Mouse (Mus musculus): ENCODE measurements around the gene Baiap3. TPM values are rescaled to one million over a fixed set of nuclear protein-coding genes. Genes with fewer than 3 reads are reported as not detected.
"Not testable (repeated sequence)": the region's sequence is repeated elsewhere in the genome, so short reads cannot be mapped to it uniquely, and the experiment has no call there.

The Baiap3 gene
- total RNA-seq, 2 experiments from 2014 or later = 13.7 to 14.6 TPM

DNA sequence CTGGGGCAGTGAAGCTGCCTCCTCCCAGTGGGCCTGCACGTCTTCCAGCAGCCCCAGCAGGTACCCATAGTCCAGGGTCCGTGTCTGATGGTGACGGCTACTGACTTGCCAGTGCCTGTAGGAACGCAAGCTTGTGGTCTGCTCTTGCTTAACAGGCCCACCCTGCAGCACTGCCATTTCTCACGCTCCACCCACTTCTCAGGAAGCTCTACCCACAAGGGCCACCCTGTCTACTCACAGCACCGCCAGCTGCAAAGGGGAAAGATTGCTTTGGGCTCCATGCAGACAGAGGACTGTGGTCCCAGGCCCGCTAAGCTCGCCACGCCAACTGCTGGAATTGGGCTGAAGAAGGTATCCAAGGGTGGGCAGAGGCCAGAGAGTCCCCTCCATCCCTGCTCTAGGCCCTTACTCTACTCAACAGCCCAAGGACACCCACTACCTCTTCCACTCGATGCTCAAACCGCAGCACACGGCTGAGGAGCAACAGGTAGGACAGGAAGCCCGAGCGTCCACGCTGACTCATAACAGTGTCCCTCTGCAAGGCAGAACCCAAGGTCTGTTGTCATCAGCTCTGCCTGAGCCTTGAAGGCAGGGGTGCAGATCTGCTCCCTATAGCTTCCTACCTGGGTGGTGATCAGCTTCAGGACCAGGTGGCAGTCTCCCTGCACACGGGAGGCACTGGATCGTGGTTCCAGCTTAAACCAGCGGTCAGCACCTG lies 8.0 kb downstream of the Baiap3 start:
- no peak for DNase-seq (ENCODE audit: low spot score in 2 of 2)

- no peak for DNase-seq (ENCODE audit: low spot score in 2 of 2)
Observed at GRCm38 (mm10) chr17:25244239-25244638, 11.9 kb downstream of the Baiap3 start.

- DNase-seq (ENCODE audit: low spot score in 2 of 2) = no peak
Observed at GRCm38 (mm10) chr17:25243131-25243780, 12.9 kb downstream of the Baiap3 start.

GRCm38 (mm10) chr17:25239695-25240636 lies 16.2 kb downstream of the Baiap3 start, which contains the start of the genes Gnptg and Tsr3:
Gnptg (minus strand) TSS chr17:25240124.
Tsr3 (plus strand) TSS chr17:25240170.
- DNase-seq (ENCODE audit: low spot score in 2 of 2) = peak; percentile 78 to 85

- DNase-seq (ENCODE audit: low spot score in 2 of 2) = no peak
Observed at GRCm38 (mm10) chr17:25235635-25236034, 20.5 kb downstream of the Baiap3 start.

- not testable (repeated sequence) for DNase-seq (ENCODE audit: low spot score in 2 of 2)
Observed at GRCm38 (mm10) chr17:25231621-25232020, 24.5 kb downstream of the Baiap3 start.

- no peak for DNase-seq (ENCODE audit: low spot score in 2 of 2)
Observed at GRCm38 (mm10) chr17:25230700-25231099, 25.5 kb downstream of the Baiap3 start.

DNA sequence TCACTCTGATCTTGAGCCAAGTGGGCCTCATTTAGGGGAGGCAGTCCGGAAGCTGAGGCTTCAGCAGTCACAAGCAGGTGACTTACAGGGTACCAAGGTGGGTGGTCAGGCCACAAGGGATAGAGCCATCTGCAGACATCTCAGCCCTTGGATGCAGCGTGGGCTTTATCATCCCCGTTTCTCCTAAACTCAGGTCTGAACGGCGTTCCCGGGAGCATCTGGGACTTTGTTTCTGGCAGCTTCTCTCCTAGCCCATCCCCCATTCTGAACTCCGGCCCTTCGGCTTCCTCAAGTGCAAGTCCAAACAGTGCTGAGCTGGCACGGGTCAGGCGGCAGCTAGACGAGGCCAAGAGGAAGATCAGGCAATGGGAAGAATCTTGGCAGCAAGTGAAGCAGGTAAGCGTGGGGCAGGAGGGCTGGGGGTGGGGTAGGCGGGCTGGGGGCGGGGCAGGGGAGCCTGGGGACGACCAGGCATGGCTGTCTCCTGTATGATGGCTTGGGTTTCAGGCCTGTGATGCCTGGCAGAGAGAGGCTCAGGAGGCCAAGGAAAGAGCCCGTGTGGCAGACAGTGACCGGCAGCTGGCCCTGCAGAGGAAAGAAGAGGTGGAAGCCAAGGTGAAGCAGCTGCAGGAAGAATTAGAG lies 26.0 kb downstream of the Baiap3 start:
- not testable (repeated sequence) for DNase-seq (ENCODE audit: low spot score in 2 of 2)

DNA sequence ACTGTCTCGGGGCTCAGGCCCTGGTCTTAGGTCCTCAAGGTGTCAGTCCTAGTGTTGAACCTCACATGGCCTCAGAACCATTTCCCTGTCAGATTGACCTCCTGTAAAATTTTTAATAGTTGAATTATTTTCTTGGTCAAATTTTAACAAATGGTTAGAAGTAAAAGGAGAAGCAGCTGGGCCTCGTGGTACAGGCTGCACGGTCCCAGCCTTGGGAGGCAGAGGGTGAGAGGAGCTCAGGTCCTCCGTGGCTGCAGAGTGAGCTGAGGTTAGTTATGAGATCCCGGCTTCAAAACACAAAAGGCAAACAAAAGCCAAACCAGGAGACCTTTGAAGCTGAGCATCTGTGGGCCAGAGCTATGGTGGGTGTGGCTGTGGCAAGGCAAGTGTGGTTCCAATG lies 28.2 kb downstream of the Baiap3 start:
- no peak for DNase-seq (ENCODE audit: low spot score in 2 of 2)

- DNase-seq (ENCODE audit: low spot score in 2 of 2) = no peak
Observed at GRCm38 (mm10) chr17:25225659-25226058, 30.5 kb downstream of the Baiap3 start.

DNA sequence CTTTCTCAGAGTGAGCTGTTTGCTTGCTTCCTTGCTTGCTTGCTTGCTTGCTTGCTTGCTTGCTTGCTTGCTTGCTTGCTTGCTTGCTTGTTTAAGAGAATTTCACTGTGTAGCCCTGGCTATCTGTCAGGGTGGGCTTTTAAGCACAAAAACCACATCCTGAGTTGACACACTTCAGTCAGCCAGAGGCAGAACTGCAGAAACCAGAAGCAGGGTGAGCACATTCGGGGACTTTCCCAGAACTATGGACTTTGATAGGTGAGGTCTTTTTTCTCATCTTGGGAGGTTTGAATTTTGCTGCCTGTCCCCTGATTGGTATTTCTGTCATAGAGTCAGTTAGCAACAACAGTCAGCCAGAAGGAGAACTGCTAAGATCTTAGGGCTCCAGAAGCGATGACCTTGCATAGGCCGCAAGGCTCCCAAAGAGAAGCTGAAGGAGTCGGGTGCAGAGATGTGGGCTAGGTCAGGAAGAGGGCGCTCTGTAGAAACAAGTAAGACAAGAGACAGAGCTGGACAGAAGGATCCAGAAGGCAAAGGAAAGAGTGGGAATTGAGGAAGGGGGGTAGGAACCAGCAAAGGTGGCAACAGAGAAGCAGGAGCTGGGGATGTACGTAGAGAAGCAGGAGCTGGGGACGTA lies 31.5 kb downstream of the Baiap3 start:
- no peak for DNase-seq (ENCODE audit: low spot score in 2 of 2)

DNA sequence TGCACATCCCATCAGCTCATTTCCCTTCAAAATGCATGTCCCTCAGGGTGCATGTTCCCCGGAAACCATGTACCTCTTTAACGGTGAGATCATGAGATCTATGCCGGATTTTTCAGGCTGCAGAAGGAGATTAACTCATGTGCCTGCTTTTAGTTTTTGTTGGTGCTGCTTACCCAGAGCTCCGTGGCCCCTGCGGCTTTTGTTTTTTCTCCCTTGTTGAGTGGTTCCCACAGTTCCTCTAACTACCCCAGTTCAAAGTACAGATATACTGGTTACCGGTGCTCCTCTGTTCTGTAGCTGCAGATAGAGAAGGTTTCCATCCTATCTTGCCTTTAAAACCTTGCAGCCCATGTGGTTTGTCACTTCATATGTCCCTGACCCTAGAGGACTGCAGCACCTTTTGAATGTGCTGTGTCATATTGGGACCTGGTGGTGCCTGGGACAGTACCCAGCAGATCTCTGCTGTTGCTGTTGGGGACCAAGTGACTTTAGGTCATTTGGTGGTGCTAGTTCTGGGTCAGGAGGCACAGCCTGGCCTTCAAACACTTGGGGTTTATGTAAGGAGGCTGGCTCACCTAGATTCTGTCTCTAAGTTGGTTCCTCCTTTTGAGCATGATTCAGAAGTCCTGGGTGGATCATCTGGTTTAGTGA lies 33.1 kb downstream of the Baiap3 start:
- no peak for DNase-seq (ENCODE audit: low spot score in 2 of 2)

GRCm38 (mm10) chr17:25222504-25222940 lies 33.6 kb downstream of the Baiap3 start:
- not testable (repeated sequence) for DNase-seq (ENCODE audit: low spot score in 2 of 2)

DNA sequence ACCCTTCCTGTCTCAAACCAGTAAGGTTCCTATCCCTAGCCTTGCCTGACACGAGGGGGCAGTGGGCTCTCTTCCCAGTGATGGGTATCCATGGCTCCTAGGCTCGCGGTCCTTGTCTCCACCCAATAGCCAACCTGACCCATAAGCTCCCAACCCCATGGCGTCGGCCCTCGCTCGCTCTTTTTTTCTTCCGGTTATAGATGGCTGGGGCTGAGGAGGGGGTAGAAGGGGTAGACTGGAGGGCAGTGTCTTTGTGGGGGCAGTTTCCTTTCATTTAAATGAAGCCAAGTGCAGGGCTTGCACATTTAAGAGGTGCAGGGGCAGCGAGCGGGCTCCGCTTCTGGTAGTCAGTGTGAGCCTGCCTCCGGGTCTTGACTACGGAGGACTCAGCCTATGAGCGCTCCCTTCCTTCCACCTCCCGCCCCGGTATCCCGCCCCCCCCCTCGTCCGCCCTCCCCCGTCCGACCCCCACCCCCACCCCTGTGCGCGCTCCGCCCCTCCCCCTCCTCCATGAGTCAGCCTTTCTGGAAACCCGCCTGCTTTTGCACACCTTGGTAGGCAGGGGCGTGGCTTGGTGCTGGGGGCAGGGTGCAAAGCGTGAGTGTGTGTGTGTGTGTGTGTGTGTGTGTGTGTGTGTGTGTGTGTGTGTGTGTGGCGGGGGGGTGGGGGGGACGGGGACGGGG lies 34.2 kb downstream of the Baiap3 start:
- peak; percentile 47 to 56 for DNase-seq (ENCODE audit: low spot score in 2 of 2)

GRCm38 (mm10) chr17:25220746-25221145 lies 35.4 kb downstream of the Baiap3 start:
- no peak for DNase-seq (ENCODE audit: low spot score in 2 of 2)

GRCm38 (mm10) chr17:25219492-25220295 lies 36.5 kb downstream of the Baiap3 start:
- DNase-seq (ENCODE audit: low spot score in 2 of 2) = no peak

DNA sequence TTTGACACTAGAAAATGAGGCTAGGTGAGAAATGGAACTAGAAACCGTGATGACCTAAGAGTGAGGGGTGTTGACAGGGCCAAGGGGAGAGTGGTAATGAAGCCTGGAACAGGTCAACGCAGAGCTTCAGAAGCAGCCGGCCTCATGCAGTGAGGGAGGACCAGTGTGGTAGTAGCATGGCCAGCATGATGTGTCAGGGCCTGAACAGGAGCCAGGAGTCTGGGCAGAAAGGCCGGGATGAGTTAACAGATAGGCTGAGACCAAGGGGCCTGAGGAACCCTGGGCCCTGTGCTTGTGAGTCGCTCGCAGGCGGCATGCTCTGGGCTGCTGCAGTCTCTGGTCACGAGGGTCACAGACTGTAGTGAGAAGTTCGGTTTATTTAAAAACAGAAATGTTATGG lies 37.2 kb downstream of the Baiap3 start:
- no peak for DNase-seq (ENCODE audit: low spot score in 2 of 2)

DNA sequence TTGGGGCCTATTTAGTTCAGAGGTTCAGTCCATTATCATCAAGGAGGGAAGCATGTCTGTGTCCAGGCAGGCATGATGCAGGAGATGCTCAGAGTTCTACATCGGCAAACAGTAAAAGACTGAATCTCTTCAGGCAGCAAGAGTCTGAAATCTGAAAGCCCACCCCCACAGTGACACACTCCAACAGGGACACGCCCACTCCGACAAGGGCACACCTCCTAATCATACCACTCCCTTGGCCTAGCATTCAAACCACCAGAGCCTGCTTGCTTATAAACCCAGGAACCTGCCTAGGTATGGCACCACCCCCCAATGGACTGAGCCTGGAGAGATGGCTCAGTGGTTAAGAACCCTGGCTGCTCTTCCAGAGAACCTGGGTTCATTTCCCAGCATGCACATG lies 40.7 kb downstream of the Baiap3 start:
- DNase-seq (ENCODE audit: low spot score in 2 of 2) = no peak

DNA sequence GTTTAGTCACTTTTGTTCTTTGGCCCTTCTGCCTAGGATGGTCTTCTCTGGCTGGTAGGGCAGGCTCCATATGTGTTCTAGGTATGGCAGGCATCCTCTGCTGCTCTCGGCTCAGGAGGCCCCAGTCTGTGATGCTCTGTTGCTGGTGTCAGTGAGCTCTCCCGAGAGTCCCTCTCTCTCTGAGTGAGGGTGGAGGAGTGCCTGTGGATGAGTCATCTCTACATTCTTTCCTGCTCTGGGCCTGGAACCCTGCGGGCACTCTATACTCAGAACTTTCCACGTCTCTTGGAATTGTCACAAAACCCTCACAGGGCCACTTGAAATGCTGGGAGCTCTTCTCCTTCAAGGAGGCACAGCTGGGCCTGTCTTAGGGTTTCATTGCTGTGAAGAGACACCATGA lies 44.5 kb downstream of the Baiap3 start:
- no peak for DNase-seq (ENCODE audit: low spot score in 2 of 2)

Data from layer of hippocampus, postnatal 10 days (tissue).